Mouse (Mus musculus) spleen, adult 2 months (tissue): ENCODE measurements around the gene Slc27a5.

Source experiments
- CTCF ChIP-seq: fragments of 200-500 bp; IDR thresholded peaks from 2 replicates; pipeline ENCODE4 v1.5.1; 2011; ENCODE audit warnings: mild to moderate bottlenecking, inconsistent platforms; ENCODE audit not compliant: insufficient read depth, insufficient read length, insufficient replicate concordance; ENCODE audit errors: extremely low read depth
- POLR2A ChIP-seq: fragments of 200-500 bp; IDR thresholded peaks from 2 replicates; pipeline ENCODE4 v1.6.1; 2011; ENCODE audit warnings: low read depth, low read length, inconsistent platforms

GRCm38 (mm10) chr7:13036806-13037205 lies 38.8 kb upstream of the Slc27a5 start:
- TF ChIP-seq POLR2A (no peak), CTCF (no peak)
